Mouse (Mus musculus) limb, embryonic 12.5 days (tissue): ENCODE results near the gene Ptf1a. TPM values are rescaled to one million over a fixed set of nuclear protein-coding genes. Genes with fewer than 3 reads are reported as not detected.

Source experiments
- ATAC-seq: fragments of 200-750 bp; cut with Nextera tagmentation; 2 replicates; pipeline ENCODE4 v1.8.0; 2017; ENCODE audit warnings: low read depth, moderate TSS enrichment; ENCODE audit not compliant: insufficient number of reproducible peaks, insufficient read depth, low FRiP score, low TSS enrichment
- H3K27ac ChIP-seq: fragments of 300-500 bp; sonication (generic); 2 replicates; pipeline ENCODE4 v1.5.1; 2016; ENCODE audit warnings: mild to moderate bottlenecking, moderate library complexity
- H3K27me3 ChIP-seq: fragments of 300-500 bp; sonication (generic); 2 replicates; pipeline ENCODE4 v1.6.1; 2016; ENCODE audit warnings: mild to moderate bottlenecking, moderate library complexity
- H3K36me3 ChIP-seq: fragments of 300-500 bp; sonication (generic); 2 replicates; pipeline ENCODE4 v1.6.1; 2016; ENCODE audit warnings: mild to moderate bottlenecking, moderate library complexity
- H3K4me1 ChIP-seq: fragments of 300-500 bp; sonication (generic); replicated peaks from 2 replicates; pipeline ENCODE4 v1.6.1; 2016
- H3K4me2 ChIP-seq: fragments of 300-500 bp; sonication (generic); 2 replicates; pipeline ENCODE4 v1.6.1; 2016; ENCODE audit warnings: mild to moderate bottlenecking, moderate library complexity
- H3K4me3 ChIP-seq: fragments of 300-500 bp; sonication (generic); replicated peaks from 2 replicates; pipeline ENCODE4 v1.5.1; 2016; ENCODE audit warnings: mild to moderate bottlenecking
- H3K9ac ChIP-seq: fragments of 300-500 bp; sonication (generic); replicated peaks from 2 replicates; pipeline ENCODE4 v1.6.1; 2016; ENCODE audit warnings: mild to moderate bottlenecking, moderate library complexity
- H3K9me3 ChIP-seq: fragments of 300-500 bp; sonication (generic); 2 replicates; pipeline ENCODE4 v1.6.1; 2016; ENCODE audit warnings: mild to moderate bottlenecking, moderate library complexity
- WGBS: fragments of 180-500 bp; shearing (Covaris S2); methylation state at CpG from one replicate; pipeline ENCODE4 v1.1.7; 2016; 5-methylcytosine and 5-hydroxymethylcytosine counted together
- polyA plus RNA-seq: library from polyadenylated mRNA; unstranded; fragments of >200 nt; fragmentation: Nextera tagmentation; extraction: Ambion mirVana; gene quantifications from 2 replicates; pipeline ENCODE4 v1.2.1, GENCODE M21; 2016

Gene Ptf1a
- polyA plus RNA-seq, 1 experiment from 2014 or later, result not detected

DNA sequence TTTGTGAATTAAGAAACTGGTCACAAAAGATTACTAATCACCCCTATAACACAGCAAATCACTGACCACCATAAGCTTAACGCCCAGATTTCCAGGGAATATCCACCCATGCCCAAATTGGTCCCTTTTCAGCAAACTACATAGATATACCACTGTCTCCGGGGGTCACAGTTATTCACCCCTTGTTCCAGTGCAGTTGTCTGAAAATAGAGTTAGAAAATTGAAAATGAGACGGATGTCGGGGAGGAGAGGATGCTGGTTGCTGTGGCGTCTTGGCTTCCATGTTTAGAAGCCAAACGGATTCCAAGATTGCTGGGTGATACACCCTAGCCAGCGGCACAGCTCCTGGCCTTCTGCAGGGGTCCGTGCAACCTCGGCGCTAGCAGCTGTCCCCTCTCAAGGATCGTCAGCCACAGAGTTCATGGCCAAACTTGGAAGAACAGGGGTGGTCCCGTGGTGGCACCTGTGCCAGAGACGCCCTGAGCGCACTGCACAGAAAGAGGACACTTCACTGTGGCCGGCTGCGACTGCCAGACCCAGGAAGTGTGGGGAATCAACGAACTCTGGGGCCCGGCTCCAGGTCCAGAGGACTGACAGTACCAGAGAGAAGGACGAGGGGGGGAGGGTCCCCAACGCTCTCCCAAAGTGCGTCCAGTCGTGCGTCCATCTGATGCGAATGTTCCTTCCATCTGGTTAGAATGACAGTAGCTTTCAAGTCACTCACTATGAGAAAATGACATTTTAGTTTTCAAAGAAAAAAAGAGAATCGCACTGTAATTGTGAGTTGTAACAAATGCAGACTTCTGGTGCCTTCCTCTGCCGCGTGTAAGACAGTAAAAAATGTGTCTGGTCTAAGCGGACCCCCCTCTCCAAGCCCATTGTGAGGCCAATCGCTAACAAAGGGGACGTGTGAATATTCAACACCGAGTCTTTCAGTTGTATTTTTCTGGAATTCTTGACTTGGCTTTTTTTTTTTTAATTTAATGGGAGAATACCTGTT is 15.5 kb upstream of the Ptf1a start:
- no peak overlapping the region for H3K4me3 ChIP-seq
- 4% methylated on average over 31 of the region's 31 CpGs for WGBS
- ATAC-seq, result no peak

DNA sequence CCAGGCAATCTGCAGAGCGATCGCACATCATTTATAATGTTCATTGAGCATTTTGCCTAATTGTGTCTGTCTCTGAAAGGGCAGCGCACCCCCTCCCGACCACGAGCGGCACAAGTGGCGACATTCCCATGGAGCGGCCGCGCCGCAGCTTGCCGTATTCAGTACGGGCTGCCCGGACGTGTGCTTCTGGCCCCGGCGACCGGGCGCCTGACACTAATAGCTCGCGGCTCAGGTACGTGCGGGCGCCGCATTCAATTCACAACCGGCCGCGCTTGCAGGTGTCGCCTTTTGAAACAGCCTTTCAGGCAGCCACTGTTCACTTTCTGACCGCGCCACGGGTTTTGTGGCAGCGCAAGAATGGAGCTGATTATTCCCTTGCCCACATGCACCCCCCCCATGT is 14.7 kb upstream of the Ptf1a start:
- Histone ChIP-seq H3K9me3 (no peaks in the 10 kb centered on the region; the same call in 1 of the 2 replicates), H3K36me3 (no peaks in the 10 kb centered on the region), H3K4me2 (peak overlapping the region; percentile 35), H3K27ac (no peak overlapping the region), H3K27me3 (peaks cover 86% of the 10 kb centered on the region), H3K9ac (no peak overlapping the region), H3K4me1 (peaks cover 13% of the 10 kb centered on the region; the same call in 1 of the 2 replicates), H3K4me3 (peak overlapping the region; percentile 12; the same call in 1 of the 2 replicates)
- under 1% methylated on average over 33 of the region's 33 CpGs for WGBS
- ATAC-seq, result no peak

More for the DNA sequence above, 15.5 kb upstream of the Ptf1a start:
- Histone ChIP-seq H3K27me3 (peaks cover 86% of the 10 kb centered on the region), H3K9ac (no peak overlapping the region), H3K4me2 (no peak overlapping the region), H3K9me3 (no peaks in the 10 kb centered on the region; the same call in 1 of the 2 replicates), H3K36me3 (no peaks in the 10 kb centered on the region), H3K4me1 (peaks cover 13% of the 10 kb centered on the region; the same call in 1 of the 2 replicates), H3K27ac (no peak overlapping the region)

DNA sequence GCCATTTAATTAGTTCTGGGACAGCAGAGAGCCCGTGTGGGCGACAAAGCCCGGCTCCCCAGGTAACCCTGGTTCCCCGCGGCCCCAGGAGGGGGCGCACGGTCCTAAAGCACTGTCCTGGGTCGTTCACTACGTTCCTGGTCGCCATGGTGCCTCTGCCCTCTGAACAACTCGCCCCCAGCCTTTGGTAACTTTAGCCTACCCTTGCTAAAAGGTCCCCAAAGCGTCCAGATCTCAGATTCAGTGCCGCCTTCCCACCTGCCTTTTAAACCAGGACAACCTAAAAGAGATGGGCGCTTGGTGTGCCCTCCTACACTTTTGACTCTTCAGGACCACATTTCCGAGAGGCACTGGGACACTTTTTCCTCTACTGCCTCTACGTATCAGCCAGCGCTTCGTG is 14.3 kb upstream of the Ptf1a start:
- WGBS, result 2% methylated on average over 18 of the region's 18 CpGs
- peak overlapping the region; percentile 12; the same call in 1 of the 2 replicates for H3K4me3 ChIP-seq

GRCm38 (mm10) chr2:19431614-19432323 is 13.7 kb upstream of the Ptf1a start:
- Histone ChIP-seq H3K27me3 (peaks cover 89% of the 10 kb centered on the region), H3K4me2 (peak overlapping the region; percentile 19; the same call in 1 of the 2 replicates), H3K4me1 (peaks cover 13% of the 10 kb centered on the region; the same call in 1 of the 2 replicates), H3K36me3 (no peaks in the 10 kb centered on the region), H3K9me3 (no peaks in the 10 kb centered on the region; the same call in 1 of the 2 replicates), H3K4me3 (peak overlapping the region; percentile 16; the same call in 1 of the 2 replicates), H3K9ac (no peak overlapping the region), H3K27ac (no peak overlapping the region)
- 3% methylated on average over 41 of the region's 41 CpGs for WGBS
- ATAC-seq, result peak; percentile 52

More for the DNA sequence above, 14.3 kb upstream of the Ptf1a start:
- Histone ChIP-seq H3K27me3 (peaks cover 90% of the 10 kb centered on the region), H3K9me3 (no peaks in the 10 kb centered on the region; the same call in 1 of the 2 replicates), H3K36me3 (no peaks in the 10 kb centered on the region), H3K4me1 (peaks cover 13% of the 10 kb centered on the region; the same call in 1 of the 2 replicates), H3K4me2 (peak overlapping the region; percentile 35), H3K9ac (no peak overlapping the region), H3K27ac (no peak overlapping the region)
- no peak for ATAC-seq

DNA sequence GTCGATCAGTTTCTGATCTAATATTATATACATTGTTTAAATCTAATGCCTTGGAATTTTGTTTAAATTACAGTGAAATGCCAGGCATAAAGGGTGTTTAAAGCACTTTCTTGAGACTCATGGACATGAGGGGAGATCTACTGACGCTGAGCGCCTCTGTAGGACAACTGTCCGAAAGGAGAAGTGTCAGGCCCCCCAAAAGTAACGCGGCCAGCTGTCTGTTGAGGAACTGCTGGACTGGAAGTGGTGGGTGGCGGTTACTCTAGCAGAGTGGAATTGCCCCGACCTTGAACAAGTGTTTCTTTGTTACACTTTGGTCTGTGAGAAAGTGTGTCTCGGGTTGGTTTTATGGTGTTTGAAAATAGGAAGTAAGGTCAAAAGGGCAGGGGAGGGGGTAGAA is 1.1 kb upstream of the Ptf1a start:
- H3K27me3 ChIP-seq, result peaks cover 92% of the 10 kb centered on the region

GRCm38 (mm10) chr2:19445871-19446501 is 523 bp downstream of the Ptf1a start:
- H3K4me3 ChIP-seq, result peak overlapping the region; percentile 33
- H3K27me3 ChIP-seq, result peaks cover 97% of the 10 kb centered on the region
- H3K27ac ChIP-seq, result no peak overlapping the region
- ATAC-seq, result no peak
- H3K36me3 ChIP-seq, result no peaks in the 10 kb centered on the region
- H3K9ac ChIP-seq, result no peak overlapping the region
- H3K9me3 ChIP-seq, result no peaks in the 10 kb centered on the region
- WGBS, result under 1% methylated on average over 67 of the region's 67 CpGs
- H3K4me2 ChIP-seq, result peak overlapping the region; percentile 54
- peaks cover 30% of the 10 kb centered on the region for H3K4me1 ChIP-seq

More for the DNA sequence above, 1.1 kb upstream of the Ptf1a start:
- Histone ChIP-seq H3K4me1 (peaks cover 30% of the 10 kb centered on the region), H3K4me2 (no peak overlapping the region), H3K27ac (no peak overlapping the region), H3K9ac (no peak overlapping the region), H3K4me3 (no peak overlapping the region), H3K36me3 (no peaks in the 10 kb centered on the region), H3K9me3 (no peaks in the 10 kb centered on the region)
- ATAC-seq, result no peak
- WGBS, result 3% methylated on average over 9 of the region's 9 CpGs

DNA sequence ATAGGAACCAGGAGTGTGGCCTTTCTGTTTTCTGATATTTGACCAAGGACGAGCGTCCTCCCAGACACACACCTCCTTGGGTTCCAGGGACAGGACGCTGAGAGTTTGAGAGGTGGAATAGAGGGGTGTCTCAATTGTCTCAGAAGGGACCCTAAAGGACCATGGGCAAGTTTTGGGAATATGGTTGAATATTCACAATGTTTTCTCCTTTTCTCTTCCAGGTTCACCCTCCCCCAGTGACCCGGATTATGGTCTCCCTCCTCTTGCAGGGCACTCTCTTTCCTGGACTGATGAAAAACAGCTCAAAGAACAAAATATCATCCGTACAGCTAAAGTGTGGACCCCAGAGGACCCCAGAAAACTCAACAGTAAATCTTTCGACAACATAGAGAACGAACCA is 1.3 kb downstream of the Ptf1a start:
- H3K27me3 ChIP-seq, result peaks cover 97% of the 10 kb centered on the region
- ATAC-seq, result no peak
- H3K4me3 ChIP-seq, result peak overlapping the region; percentile 33; the same call in 1 of the 2 replicates
- no peaks in the 10 kb centered on the region for H3K9me3 ChIP-seq
- H3K4me1 ChIP-seq, result peaks cover 30% of the 10 kb centered on the region
- 3% methylated on average over 7 of the region's 7 CpGs for WGBS
- H3K36me3 ChIP-seq, result no peaks in the 10 kb centered on the region
- H3K27ac ChIP-seq, result no peak overlapping the region
- H3K9ac ChIP-seq, result no peak overlapping the region
- H3K4me2 ChIP-seq, result no peak overlapping the region

- no peak overlapping the region for H3K9ac ChIP-seq
- WGBS, result 2% methylated on average over 29 of the region's 31 CpGs
- peaks cover 97% of the 10 kb centered on the region for H3K27me3 ChIP-seq
- H3K4me3 ChIP-seq, result peak overlapping the region; percentile 22
- no peak overlapping the region for H3K27ac ChIP-seq
- no peaks in the 10 kb centered on the region for H3K9me3 ChIP-seq
- no peaks in the 10 kb centered on the region for H3K36me3 ChIP-seq
- H3K4me1 ChIP-seq, result peaks cover 36% of the 10 kb centered on the region
- ATAC-seq, result peak; percentile 27; the same call in 1 of the 2 replicates
- peak overlapping the region; percentile 44 for H3K4me2 ChIP-seq
These were observed 2.7 kb downstream of the Ptf1a start for GRCm38 (mm10) chr2:19448042-19448700.

DNA sequence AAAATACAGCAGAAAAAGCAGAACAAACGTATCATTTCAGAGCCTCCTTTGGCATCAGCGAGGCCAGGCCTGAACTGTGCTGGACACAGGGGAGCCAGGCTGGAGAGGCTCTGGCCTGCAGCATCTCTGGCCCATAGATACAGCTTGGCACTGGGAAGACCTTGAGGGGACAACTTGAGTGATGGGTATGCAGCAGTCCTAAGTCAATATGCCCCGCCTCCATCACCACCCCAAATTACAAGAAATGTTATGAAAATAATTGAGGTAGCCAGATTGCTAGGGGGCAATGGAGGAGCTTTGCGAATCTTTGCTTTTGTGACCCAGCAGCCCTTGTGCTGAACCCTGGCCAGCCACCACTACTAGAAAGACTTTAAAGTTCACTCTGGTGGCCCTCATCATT is 3.8 kb downstream of the Ptf1a start:
- peaks cover 39% of the 10 kb centered on the region for H3K4me1 ChIP-seq
- no peak for ATAC-seq
- H3K9me3 ChIP-seq, result no peaks in the 10 kb centered on the region
- no peak overlapping the region for H3K9ac ChIP-seq
- peaks cover 97% of the 10 kb centered on the region for H3K27me3 ChIP-seq
- 18% methylated on average over 4 of the region's 4 CpGs for WGBS
- no peaks in the 10 kb centered on the region for H3K36me3 ChIP-seq
- H3K4me3 ChIP-seq, result no peak overlapping the region
- no peak overlapping the region for H3K27ac ChIP-seq
- H3K4me2 ChIP-seq, result no peak overlapping the region

GRCm38 (mm10) chr2:19452531-19453055 is 7.1 kb downstream of the Ptf1a start:
- H3K9me3 ChIP-seq, result no peaks in the 10 kb centered on the region
- H3K27me3 ChIP-seq, result peaks cover 98% of the 10 kb centered on the region
- H3K27ac ChIP-seq, result no peak overlapping the region
- peak overlapping the region; percentile 44 for H3K4me2 ChIP-seq
- no peaks in the 10 kb centered on the region for H3K36me3 ChIP-seq
- no peak for ATAC-seq
- no peak overlapping the region for H3K9ac ChIP-seq
- peak overlapping the region; percentile 19; the same call in 1 of the 2 replicates for H3K4me3 ChIP-seq
- H3K4me1 ChIP-seq, result peaks cover 40% of the 10 kb centered on the region
- WGBS, result under 1% methylated on average over 19 of the region's 19 CpGs
